Mouse (Mus musculus) cerebellum, postnatal 10 days (tissue): ENCODE results near the gene Cdon.

Source experiments
- DNase-seq, 2 experiments: peaks; one replicate each; pipeline ENCODE4 v3.0.0; 2021; ENCODE audit warnings: mixed read lengths in 2 of 2

Cdon gene

DNA sequence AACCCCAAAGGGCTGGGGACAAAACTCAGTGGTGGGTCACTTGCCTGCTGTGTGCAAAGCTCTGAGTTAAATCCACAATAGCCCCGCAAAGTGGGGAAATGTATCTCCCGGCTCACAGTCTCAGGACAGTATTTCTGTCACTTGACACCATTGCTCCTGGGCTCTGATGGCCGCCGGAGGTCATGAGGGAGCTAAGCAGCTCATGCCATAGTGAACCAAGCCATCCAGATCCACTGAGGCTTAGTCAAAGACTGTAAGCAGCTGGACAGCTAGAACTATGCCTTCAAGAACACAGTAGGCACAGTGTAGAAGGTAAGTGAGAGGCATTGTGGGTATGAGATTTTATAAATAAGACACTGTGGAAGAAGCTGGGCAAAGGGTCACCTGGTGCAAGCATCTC lies 74.0 kb downstream of the Cdon start:
- no peak for DNase-seq

DNA sequence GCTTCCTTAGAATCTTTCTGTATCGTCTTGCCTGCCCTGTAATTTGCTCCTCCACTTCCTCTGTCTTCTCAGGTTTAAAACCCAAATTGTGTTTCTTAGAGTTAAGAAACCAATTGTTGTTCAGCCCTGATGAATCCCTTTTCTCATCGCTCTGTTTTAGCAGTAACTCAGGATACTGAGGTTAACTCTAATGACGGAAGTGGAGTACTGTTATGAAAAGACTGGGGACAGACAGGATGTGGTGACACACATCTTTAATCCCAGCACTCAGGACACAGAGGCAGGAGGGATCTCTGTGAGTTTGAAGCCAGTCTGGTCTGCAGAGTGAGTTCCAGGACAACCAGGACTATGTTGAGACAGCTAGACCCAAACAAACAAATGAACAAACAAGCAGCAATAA lies 74.5 kb downstream of the Cdon start:
- DNase-seq = no peak

DNA sequence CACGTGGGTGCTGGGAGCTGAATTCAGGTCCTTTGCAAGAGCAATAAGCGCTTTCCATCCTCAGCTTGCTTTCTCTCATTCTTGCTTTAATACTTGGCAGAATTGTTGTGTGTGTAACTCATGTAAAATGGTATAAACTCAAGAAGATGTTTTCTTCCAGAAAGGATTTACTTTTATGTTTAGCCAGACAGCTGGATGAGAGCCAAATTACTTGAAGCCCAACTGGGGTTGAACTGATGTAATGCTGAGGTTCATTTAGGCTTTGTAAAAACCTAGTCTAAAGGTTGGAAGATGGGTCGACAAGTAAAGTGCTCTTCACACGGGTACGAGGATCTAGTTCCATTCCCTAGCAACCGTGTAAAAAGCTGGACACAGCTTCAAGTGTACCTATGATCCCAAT lies 79.0 kb downstream of the Cdon start:
- DNase-seq = no peak

DNA sequence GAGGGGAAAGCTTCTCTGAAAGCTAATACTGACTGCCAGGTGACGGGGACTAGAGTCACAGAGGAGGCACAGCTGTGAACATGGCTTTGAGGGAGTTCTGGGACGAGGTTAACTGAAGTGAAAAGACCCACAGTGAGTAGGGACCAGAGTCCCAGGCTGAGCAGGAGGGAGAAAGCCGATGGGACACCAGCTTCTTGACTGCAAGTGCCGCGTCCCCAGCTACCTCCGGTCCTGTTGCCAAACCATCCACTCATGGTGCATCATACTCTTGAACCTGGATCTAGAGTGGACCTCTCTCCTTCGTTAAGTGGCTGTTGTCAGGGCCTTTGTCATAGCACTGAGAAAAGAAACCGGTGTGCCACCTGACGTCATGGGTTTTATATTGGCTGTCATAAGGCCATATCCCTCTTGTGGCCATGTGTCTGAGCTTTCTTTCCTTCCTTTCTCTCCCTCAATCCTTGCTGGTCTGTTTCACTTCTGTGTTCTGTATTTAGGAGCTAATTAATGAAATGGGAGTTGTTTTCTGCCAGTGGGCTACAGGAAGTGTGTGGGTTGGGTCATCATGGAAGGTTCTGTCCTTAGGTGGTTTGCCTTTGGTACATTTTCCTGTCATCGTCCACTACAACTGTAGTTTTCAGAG lies 81.6 kb downstream of the Cdon start:
- no peak for DNase-seq

DNA sequence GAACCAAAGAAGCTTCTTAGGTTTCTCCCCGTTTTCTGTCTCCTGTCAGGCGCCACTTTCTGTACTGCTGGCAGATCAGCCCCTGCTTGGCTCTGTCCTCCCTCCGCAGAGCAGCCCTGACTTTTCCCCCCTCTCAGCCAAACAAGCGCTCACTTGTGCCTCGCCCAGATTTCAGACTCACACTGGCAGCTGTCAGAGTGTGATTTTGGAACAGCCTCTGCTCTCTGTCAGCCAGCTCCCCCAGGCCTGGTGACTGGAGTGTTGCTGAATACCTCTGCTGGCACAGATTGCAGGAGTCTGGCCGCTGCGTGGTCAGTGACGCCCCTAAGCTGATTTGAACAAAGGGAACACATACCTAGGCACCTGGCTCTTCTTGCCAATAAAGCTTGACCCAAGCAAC lies 87.3 kb downstream of the Cdon start:
- DNase-seq = peak; percentile 57 to 73

DNA sequence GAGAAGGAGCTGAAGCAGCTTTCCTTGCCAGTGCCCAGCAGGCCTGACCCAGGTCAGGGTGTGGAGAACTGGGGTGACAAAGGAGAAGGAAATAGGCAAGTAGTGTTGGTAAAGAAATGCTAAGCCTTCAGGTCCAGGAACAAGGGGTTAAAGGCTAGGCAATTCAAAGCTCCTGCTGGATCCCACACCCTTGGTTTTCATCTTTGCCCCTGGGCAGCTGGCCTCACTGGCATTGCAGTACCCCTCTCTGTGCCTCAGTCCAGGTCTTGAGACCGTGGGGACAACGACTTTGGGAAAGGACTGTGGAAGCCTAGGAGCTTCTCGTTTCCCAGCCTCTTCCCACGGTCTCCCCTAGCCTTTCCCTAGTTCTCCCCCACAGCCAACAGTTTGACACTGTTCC lies 93.0 kb downstream of the Cdon start:
- no peak for DNase-seq

DNA sequence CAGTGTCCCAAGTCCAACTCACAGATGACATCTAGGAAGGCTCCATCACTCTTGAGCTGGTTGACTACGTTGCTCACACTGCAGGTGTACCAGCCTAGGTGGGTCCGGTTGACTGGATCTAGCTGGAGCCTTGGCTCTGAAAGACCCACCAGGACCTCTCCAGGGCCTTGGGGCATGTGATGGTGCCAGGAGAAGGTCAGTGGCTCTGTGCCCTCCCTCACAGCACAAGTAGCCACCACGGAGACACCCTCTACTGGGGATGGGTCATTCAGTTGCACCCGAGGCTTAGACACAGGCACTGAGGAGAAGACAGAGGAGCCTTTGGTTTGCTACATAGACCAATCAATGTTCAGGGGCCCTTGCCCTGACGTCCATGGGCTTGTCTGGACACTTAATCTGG lies 95.3 kb downstream of the Cdon start:
- no peak for DNase-seq

DNA sequence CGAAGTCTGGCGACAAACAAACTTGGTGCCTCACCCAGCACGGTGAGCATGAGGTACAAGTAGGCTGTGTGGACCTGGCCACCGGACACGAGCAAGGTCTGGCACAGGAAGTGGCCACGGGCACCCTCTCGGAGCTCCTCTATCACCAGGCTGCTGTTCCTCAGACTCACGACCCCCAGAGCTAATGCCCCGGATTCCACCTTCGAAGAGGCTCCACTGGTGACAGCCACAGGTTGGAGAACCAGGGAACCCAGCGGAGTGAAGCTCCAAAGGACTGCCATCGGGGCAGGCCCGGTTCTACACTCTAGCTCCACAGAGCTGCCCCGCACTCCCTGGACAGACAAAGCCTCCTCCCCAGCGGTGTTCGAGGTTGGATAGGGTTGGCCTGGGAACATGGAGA lies 95.8 kb downstream of the Cdon start:
- DNase-seq = no peak

DNA sequence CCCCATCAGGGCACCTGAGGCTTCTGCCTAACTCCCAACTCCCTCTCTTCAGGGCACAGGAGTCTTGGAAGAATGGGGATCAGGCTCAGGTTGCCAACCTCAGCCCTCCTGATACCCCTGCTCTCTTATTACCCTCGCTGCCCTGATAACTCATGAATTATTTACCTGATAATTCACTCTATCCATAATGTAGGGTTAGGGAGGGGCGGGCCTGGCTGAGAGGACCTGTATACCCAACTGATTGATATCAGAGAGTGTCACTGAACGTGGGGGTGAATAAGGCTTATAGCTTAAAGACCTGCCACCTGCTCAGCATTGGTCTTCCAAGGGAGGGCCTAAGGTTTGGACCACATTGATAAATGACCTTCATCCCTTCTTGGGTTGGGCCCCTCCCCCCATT lies 97.2 kb downstream of the Cdon start, which contains the start of gene Gm1113:
Gene Gm1113, minus strand, starts transcription at position 101 of the 400 bp plus-strand sequence.
- no peak for DNase-seq

DNA sequence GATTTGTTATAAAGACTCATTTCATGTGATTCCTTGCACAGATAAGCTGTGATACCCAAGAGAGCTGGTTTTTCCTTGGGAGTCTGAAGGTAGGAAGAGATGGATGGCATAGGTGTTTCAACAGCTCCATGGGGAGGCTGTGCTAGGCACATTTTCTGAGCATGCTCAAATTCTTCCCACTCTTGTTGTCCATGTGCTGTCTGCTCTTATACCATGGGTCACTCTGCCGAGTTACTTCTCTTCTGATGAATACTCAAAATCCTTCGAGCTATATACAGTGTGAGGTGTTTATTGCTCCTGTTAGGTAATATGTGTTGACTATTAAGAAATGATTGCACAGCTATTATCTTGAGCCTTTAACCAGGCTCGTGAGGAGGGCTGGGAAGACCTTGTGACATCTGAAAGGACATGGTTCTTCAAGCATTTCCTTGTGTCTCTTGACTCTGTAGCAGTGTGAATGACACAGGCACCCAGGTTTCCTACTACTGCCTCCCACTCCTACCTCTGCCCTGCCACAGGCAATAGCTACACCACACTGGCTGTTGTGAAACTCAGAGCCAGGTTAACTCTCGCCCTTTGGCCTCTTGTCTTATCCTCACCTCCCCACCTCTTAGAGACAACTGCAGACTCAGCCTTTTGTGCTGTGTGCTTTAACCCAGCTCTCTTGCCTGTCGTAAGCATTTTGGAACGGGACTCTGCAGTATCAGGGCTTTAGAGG lies 99.9 kb downstream of the Cdon start:
- no peak for DNase-seq

DNA sequence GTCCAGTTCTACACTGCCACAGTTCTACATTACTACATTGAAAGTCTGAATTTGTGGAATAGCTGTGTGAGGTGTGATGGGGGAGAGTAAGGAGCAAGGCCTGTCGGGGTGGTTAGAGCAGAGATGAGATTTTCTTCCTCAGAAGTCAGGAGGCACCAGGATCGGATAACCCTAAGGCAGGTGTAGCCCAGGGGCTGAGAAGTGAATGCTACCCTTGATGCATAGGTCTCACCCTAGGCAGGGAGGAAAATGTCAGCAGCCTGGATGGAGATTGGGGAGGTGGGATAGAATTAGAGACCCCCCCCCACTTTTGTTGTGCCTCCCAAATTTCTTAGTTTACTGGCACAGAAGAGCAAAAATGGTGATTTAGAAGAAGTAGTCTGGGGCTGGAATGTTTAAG lies 101.3 kb downstream of the Cdon start:
- DNase-seq = no peak

DNA sequence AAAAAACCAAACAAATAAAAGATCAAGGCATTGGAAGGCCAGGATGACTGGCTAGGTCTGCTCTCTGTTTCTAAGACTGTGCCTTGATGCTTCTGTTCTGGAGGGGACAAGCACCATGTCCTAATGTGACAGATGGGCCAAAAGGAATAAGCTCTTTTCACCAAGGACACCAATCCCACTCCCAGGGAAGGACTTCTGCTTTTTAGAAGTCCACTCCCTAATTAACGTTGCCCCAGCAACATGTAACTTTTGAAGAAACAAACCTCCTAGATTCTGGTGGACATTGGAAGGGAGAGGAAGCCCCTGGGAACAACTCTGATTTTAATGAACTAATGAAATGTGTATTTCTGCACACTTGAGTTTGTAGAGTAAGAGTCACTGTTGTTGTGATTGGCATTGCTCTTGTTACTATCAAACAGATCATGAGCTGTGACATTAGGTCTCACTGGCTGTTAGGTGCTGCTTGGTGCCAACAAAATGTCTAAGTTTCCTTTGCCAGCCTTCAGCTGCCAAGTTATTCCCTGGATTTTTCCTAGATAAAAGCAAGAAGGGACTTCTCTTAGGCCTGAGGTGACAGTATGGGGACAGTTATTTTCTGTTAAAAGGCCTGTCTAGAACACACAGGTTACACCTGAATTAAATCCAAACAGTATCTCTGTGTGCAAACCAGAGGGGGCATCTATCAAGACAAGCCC lies 102.0 kb downstream of the Cdon start:
- DNase-seq = no peak

DNA sequence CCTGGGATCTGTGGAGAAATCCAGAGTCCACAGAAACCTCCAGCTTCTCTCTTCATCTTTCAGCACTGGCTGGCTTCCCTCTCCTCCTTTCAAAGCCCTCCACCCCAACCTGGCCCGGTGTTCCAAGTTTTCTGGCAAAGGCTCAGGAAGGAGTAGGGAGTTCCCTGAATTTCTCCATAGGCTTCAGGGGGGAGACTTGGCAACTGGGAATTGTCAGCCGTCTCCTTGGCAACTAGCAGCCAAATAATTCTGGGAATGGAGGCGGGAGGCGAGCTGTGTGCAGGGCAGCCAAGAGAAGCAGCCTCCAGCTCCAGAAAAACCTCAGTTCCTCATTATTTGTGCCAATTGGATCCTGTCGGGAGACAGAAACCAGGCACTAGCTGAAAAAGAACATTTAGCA lies 102.6 kb downstream of the Cdon start:
- DNase-seq = peak; percentile 80 to 83

DNA sequence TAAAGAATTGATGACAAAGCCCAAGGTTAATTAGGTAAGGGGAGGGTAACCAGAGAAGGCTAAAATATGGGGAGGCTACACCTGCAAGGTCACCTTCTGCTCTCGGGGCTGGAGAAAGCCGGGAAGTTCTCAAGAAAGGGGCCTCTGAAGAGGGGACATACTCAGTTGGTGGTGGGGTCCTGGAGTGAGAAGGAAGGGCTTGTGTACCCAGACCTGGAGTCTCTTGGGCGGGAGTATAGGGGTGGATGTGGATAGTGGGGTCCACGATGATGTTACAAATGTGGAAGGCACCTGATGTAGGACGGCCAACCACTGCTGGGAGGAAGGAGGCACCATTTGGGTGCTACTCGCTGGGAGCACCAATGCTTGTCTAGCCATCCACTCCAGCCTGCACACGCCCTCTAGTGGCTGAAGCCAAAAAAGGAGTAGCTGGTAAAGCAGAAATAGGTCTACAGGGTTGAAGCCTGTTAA lies 103.0 kb downstream of the Cdon start:
- peak; percentile 85 to 87 for DNase-seq

DNA sequence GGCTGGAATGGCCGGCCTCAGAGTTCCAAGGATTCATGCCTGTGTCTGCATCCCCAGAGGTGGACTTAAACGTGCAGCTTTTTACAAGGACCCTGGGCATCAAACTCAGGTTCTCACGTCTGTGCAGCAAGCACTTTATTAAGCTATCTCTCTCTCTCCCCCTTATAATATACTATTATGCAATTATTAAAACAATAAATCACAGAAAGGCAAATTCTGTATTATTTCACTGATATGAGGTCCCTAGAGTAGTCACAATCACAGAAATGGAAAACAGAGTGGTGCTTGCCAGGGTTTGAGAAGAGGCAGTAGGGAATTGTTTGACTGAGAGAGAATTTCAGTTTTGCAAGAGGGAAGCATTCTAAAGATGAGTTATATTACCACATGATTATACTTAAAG lies 108.2 kb downstream of the Cdon start:
- DNase-seq = no peak

DNA sequence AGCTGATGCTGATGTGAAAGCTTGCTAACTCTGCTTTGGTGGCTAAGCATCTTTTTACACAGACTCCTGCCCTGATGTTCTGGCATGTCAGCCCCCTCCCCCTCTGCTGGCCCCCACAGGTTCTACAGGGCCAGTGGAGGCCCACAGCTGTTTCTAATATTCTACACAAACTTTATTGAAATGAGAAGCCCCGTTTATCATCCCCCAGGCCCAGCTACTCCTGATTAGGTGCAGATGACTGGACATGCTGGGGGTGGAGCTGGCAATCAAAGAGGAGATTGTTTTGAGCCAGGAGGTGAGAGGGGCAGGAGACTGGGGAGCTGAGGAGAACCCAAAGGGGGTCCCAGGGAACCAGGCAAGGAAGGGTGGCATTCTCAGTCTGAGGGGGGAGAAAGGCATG lies 108.9 kb downstream of the Cdon start:
- DNase-seq = no peak

DNA sequence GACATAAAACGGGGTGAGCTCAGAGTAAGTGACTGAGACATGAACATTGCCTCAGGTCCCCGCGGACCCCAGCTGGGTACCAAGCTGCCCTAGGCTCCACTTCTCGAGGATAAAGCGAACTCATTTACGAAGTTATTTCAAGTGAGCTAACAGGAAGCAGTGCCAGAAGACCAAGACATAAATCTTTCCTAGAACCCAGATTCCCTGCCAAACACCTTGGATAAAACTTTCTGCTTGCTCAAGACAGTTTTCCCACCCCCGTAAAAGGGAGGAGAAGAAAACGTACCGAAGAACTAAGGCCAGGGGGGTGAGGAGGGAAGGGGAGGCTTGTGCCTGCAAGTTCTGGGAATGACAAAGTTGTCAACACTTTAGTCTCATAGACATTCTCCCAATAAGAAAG lies 112.3 kb downstream of the Cdon start:
- DNase-seq = no peak

DNA sequence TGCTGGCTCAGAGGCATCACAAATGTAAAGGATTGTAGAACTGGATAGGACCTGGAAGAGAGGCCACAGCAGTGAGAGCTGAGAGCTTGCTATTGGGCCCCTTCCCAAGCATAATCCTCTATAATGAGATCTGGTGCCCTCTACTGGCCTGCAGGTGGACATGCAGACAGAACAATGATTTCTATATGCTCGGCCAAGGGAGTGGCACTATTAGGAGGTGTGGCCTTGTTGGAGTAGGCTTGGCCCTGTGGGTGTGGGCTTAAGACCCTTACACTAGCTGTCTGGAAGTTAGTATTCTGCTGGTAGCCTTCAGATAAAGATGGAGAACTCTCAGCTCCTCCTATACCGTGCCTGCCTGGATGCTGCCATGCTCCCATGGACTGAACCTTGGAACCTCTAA lies 114.2 kb downstream of the Cdon start:
- peak; percentile 79 to 82 for DNase-seq

DNA sequence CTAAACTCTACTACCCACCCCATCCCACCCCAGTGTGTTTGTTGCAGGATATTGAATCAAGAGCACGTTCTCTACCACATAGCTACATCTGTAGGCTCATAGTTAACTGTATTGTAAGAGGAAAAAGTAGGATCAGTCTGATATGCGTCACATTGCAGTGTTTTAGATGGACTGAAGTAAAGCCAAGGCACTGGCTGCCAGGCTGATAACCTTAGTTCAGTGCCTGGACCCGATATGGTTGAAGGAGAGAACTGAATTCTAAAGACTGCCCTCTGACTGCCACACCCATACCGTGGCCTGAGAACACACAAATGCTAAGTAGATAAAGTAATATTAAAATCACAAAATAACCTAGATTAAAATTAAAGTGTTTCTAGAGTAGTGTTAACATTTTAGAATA lies 114.9 kb downstream of the Cdon start:
- DNase-seq = no peak

DNA sequence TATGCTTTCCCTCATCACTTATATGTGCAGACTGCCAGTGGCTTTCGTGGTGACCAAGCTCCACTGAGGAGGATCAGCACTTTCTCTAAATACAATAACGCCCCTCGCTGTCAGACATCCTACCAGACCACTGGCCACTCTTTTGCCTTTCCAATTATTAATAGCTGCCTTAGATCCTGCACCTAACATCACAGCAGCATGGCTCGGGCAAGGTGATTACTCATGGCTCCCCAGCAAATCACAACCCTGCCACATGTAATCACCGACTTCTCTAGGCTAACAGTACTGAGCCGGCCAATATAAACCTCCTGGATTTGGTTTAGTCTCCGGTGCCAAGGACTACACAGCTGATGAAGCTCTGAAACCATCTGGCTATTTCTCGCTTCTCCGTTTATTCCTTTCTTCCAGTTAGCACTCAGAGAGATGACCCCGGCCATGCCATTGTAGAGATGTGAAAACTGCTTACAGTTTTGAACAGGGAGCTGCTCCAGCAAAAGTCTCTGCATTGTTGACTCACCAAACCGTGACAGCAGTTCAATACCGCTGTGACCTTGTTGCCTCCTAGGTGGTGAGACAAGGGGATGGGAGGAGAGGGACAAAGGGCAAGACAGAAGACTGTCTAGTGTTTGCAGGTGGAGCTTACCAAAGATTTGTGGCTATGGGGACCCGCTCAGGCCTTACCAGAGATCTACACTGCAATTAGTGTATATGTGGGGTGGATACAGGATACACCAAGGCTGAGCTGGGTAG lies 118.2 kb downstream of the Cdon start:
- peak; percentile 40 to 41 for DNase-seq

DNA sequence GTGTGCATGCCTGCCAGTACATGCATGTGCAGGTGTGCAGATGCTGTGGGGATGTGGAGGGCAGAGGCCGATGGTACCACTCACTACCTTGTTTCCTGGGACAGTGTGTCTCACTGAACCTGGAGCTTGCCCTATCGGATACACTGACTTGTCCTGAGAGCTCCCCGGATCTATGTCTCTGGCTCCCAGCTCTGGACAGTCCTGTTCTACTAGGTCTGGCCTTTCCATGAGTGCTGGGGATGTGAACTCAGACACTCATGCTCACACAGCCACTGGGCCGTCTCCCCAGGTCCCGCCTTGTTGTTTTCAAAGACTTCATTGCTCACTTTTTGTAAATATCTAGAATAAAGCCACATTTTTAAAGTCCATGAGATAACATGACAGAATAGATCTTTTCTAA lies 120.1 kb downstream of the Cdon start:
- DNase-seq = no peak

DNA sequence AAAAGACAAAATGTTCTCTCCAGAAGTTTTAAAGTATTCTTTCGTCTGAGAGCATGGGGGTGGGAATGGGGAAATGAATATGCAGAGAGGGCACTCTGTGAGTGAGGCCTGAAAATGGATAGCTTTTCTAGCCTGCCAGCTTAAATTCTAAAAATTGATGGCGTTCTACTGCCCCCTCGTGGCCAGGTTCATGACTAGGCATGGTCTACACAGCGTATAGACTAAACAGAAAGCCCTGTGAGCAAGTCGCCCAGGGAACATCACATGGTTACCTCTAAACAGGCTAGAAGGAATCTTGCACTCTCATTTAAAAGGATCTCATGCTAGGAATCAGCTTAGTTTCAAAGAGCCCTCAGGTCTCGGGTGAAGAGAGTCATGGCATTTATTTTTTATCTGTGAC lies 120.6 kb downstream of the Cdon start:
- peak; percentile 93 to 97 for DNase-seq

DNA sequence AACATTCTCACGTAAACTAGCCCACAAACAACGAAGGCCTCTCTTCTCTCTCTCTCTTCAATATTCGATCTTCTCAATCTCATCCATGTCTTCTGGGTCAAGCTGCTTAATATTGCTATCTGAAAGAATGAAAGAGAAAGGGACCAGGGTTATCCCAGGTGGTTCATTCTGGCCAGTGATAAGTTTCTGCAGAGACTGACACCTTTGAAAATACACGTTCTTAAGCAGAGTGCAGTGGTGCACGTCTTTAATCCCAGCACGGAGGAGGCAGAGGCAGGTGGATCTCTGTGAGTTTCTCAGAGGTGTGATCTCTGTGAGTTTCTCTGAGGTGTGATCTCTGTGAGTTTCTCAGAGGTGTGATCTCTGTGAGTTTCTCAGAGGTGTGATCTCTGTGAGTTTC lies 121.0 kb downstream of the Cdon start:
- no peak for DNase-seq
